Mouse (Mus musculus) small intestine, adult 2 months (tissue): Measurements from ENCODE around the gene Trpv4.

Experiments used
- CTCF ChIP-seq: fragments of 200-500 bp; IDR thresholded peaks from 2 replicates; pipeline ENCODE4 v1.5.1; 2012; ENCODE audit warnings: low read depth, mild to moderate bottlenecking, control low read depth, inconsistent platforms, low read length, moderate library complexity, mixed read lengths; ENCODE audit not compliant: insufficient replicate concordance, insufficient read length; ENCODE audit errors: extremely low read depth
- POLR2A ChIP-seq: fragments of 200-500 bp; IDR thresholded peaks from 2 replicates; pipeline ENCODE4 v1.6.1; 2012; ENCODE audit warnings: low read depth, mild to moderate bottlenecking, control low read depth, inconsistent platforms, low read length, moderate library complexity

- TF ChIP-seq POLR2A (no peak), CTCF (no peak)
Measured at GRCm38 (mm10) chr5:114687901-114688300, 29.7 kb upstream of the Trpv4 start.
